Mouse (Mus musculus) large intestine, adult 2 months (tissue): ENCODE measurements around the gene Slc6a1. TPM values are rescaled to one million over a fixed set of nuclear protein-coding genes. Genes with fewer than 3 reads are reported as not detected.
"Not testable (repeated sequence)": the region's sequence is repeated elsewhere in the genome, so short reads cannot be mapped to it uniquely, and the experiment has no call there.

Experiments used
- DNase-seq: peaks from one replicate; pipeline ENCODE4 v3.0.0-alpha.2; 2012; ENCODE audit warnings: low read depth, low spot score
- WGBS: fragments of 180-500 bp; shearing (Covaris S2); methylation state at CpG from one replicate; pipeline ENCODE4 v1.1.7; 2018; 5-methylcytosine and 5-hydroxymethylcytosine counted together
- polyA plus RNA-seq: library from polyadenylated mRNA; depleted of rRNA; stranded (reverse); fragments of >200 nt; gene quantifications from 2 replicates; pipeline ENCODE4 v1.2.3, GENCODE M21; 2012

The Slc6a1 gene
- polyA plus RNA-seq, 1 experiment, result 0.17 TPM

DNA sequence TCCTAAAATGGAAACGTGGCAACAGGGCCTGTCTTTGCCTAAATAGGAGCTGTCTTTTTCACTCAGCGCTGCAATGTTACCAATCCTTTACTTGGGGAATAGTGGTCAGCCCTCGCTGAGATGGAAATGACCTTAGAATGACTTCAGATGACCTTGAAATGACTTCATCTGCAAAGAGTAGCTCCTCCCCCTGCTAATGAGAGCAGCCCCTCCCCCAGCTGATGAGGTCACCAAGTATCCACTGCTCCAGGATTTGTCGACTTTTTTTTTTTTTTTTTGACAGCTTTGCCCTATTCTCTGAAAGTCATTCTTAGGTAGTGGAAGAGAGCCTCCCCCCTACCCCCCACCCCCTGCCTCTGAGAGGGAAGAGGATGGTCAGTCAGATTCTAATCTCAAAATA is 3.0 kb downstream of the Slc6a1 start:
- 27% methylated on average over 4 of the region's 4 CpGs for WGBS
- DNase-seq, result no peak

DNA sequence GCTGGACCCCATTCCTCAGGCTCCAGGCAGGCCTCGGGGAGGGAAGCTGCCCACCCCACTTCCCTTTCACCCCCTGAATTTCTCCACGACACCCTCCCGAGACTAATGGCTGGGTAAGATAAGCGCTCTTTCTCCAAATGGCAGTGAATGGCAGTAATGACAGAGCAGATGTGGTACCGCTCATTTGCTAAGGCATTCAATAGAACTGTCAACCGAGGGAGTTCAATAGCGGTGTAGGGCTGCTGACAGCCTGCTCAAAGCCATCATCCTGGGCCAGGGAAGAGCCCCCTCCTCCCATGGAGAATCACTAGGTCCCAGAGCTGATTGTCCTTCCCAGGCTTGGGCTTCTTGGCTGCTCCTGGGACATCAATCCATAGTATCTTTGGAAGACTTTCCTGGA is 6.7 kb downstream of the Slc6a1 start:
- WGBS, result 46% methylated on average over 7 of the region's 7 CpGs

GRCm38 (mm10) chr6:114290184-114290583 is 7.7 kb downstream of the Slc6a1 start:
- no peak for DNase-seq
- 53% methylated on average over 8 of the region's 8 CpGs for WGBS

More for the DNA sequence above, 6.7 kb downstream of the Slc6a1 start:
- DNase-seq, result no peak

GRCm38 (mm10) chr6:114290929-114291328 is 8.5 kb downstream of the Slc6a1 start:
- 77% methylated on average over 4 of the region's 4 CpGs for WGBS
- DNase-seq, result no peak

GRCm38 (mm10) chr6:114291396-114291795 is 9.0 kb downstream of the Slc6a1 start:
- DNase-seq, result no peak
- 67% methylated on average over 5 of the region's 5 CpGs for WGBS

GRCm38 (mm10) chr6:114293511-114293910 is 11.1 kb downstream of the Slc6a1 start:
- WGBS, result 19% methylated on average over 8 of the region's 8 CpGs
- DNase-seq, result peak; percentile 2

GRCm38 (mm10) chr6:114295086-114295485 is 12.7 kb downstream of the Slc6a1 start:
- DNase-seq, result no peak
- 85% methylated on average over 4 of the region's 4 CpGs for WGBS

GRCm38 (mm10) chr6:114297260-114298002 is 15.0 kb downstream of the Slc6a1 start:
- DNase-seq, result no peak
- WGBS, result 30% methylated on average over 10 of the region's 10 CpGs

DNA sequence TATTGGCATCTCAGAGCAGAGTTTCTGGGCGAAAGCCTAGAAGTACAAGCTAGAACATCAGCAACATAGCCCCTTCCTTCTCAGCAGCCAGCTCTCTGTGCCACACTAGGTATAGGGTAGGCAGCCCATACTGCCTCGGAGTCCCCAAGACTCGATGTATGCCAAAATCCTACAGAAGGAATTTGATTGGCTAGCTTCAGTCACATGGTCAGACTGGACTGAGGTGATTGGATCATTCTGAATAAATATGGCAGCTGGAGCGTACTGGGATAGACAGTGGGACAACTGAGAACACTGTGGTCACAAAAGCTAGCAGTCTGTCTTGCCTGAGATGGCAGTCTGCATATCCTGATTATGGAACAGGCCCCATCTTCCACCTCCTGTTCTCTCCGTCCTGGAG is 17.3 kb downstream of the Slc6a1 start:
- no peak for DNase-seq
- WGBS, result 88% methylated on average over 5 of the region's 5 CpGs

GRCm38 (mm10) chr6:114300737-114301136 is 18.3 kb downstream of the Slc6a1 start:
- 83% methylated on average over 11 of the region's 11 CpGs for WGBS
- no peak for DNase-seq

DNA sequence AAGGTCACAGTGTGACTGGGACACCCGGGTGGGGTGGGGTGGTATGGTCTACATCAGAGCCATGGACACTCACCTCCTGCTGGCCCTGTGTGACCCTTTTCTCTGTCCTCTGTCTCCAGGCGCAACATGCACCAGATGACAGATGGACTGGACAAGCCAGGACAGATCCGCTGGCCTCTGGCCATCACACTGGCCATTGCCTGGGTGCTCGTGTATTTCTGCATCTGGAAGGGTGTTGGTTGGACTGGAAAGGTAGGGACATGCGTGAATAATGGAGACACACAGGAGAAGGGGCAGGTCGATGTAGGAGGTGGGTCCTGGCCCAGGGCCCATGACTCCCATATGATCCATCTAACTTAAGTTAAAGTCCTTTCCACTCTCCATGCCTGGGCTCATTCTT is 22.2 kb downstream of the Slc6a1 start:
- DNase-seq, result no peak
- 74% methylated on average over 6 of the region's 6 CpGs for WGBS

DNA sequence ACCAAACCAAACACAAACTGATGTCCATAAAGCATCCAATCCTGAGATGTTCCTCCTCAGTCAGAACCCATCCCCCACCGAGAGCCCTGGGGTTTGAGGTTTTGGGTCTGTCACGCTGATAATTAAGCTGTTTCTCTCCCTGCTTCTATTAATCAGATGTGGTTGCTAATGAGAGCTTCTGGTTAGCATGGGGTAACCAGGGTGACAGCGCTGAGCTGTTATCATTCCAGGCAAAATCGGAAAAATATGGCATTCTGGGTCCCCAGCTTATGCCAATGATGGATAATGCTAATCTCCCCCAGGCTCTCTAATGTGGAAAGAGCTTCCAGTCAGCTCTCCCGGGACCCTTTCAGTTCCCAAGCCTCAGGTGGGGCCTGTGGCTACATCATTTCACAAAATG is 38.1 kb downstream of the Slc6a1 start:
- no peak for DNase-seq
- WGBS, result 71% methylated on average over 5 of the region's 5 CpGs

DNA sequence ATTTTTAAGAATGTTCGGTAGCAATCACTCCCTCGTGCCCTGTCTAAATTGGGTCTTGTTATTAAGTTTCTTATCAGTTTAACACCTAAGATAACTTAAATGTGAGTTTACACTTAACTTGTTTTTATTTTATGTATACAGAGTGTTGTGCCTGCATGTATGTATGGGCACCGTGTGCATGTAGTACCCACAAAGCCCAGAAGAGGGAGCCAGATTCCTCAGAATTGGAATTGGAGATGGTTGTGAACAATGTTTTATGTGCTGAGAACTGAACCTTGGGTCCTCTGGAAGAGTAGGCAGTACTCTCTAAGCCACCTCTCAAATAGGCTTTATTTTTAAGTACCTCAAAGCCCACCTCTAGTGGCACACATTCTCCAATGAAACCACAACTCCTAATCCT is 38.7 kb downstream of the Slc6a1 start:
- WGBS, result 95% methylated on average over 3 of the region's 3 CpGs
- no peak for DNase-seq

- 76% methylated on average over 3 of the region's 3 CpGs for WGBS
- no peak for DNase-seq
Measured at GRCm38 (mm10) chr6:114322914-114323313, 40.5 kb downstream of the Slc6a1 start.

DNA sequence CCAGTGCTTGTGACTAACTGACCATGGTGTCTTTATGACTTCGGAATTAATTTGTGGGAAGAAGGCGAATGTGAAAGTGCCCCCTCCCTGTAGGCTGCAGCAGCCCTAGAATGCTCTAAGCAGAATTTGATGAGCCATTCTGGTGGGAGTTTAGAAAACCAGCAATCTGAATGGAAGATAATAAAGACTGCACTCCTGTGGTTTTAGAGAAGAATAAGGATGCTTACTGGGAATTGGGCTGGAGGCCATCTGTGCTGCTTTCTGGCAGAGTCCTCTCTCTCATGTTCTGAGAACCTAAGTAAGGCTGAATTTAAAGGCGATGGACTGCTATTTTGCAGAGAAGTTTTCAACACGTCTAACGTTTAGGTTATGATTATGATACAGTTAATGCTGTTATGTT is 42.4 kb downstream of the Slc6a1 start:
- WGBS, result 88% methylated on average over 5 of the region's 5 CpGs
- no peak for DNase-seq

GRCm38 (mm10) chr6:114329597-114330470 is 47.4 kb downstream of the Slc6a1 start:
- no peak for DNase-seq
- WGBS, result 38% methylated on average over 8 of the region's 8 CpGs

DNA sequence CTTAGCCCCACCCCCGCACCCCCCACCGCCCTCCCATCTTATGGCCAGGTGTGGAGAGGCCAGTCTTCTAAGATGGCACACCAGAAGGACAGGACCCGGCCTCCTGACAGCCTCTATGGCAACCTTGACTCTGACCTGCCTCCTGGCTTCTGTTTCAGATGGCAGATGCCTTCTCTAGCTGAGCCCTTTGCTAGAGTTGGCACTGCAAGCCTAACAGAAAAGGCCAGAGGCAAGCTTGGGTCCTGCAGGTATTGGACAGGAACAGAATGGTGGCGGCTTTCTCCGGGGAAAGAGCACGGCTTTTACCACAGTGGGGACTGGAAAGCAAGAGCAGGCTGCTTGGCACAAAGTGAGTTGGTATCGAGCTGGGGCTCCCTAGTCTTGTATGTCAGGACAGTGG is 49.5 kb downstream of the Slc6a1 start:
- DNase-seq, result no peak
- WGBS, result 80% methylated on average over 7 of the region's 7 CpGs

- 45% methylated on average over 11 of the region's 11 CpGs for WGBS
- no peak for DNase-seq
Measured at GRCm38 (mm10) chr6:114336128-114336943, 53.9 kb downstream of the Slc6a1 start.

GRCm38 (mm10) chr6:114336944-114337215 is 54.4 kb downstream of the Slc6a1 start:
- DNase-seq, result no peak
- WGBS, result 43% methylated on average over 1 of the region's 1 CpGs

DNA sequence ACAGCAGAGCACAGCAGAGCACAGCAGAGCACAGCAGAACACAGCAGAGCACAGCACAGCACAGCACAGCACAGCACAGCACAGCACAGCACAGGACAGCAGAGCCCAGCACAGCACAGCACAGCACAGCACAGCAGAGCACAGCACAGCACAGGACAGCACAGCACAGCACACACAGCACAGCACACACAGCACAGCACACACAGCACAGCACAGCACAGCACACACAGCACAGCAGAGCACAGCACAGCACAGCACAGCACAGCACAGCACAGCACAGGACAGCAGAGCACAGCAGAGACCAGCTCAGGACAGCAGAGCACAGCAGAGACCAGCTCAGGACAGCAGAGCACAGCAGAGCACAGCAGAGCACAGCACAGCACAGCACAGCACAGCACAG is 58.9 kb downstream of the Slc6a1 start:
- DNase-seq, result not testable (repeated sequence)
